Mouse (Mus musculus) erythroblast, embryonic 14.5 days (primary cell): Measurements from ENCODE around the gene Ptges2. TPM values are rescaled to one million over a fixed set of nuclear protein-coding genes. Genes with fewer than 3 reads are reported as not detected.

Experiments
- H3K27me3 ChIP-seq: 2 replicates; pipeline ENCODE4 v1.6.1; 2012; ENCODE audit warnings: inconsistent platforms; ENCODE audit not compliant: control insufficient read depth
- H3K36me3 ChIP-seq: 2 replicates; pipeline ENCODE4 v1.6.1; 2012; ENCODE audit warnings: mild to moderate bottlenecking, inconsistent platforms; ENCODE audit not compliant: control insufficient read depth
- H3K4me1 ChIP-seq: 2 replicates; pipeline ENCODE4 v1.6.1; 2012; ENCODE audit warnings: inconsistent platforms; ENCODE audit not compliant: control insufficient read depth
- H3K4me3 ChIP-seq: replicated peaks from 2 replicates; pipeline ENCODE3; 2012; ENCODE audit warnings: moderate library complexity, mild to moderate bottlenecking, inconsistent platforms
- H3K9me3 ChIP-seq: 2 replicates; pipeline ENCODE4 v1.6.1; 2012; ENCODE audit warnings: low read length, inconsistent platforms, mixed read lengths; ENCODE audit not compliant: control insufficient read depth
- GATA1 ChIP-seq: IDR thresholded peaks from 2 replicates; pipeline ENCODE4 v1.6.1; 2012; ENCODE audit warnings: low read length, inconsistent platforms, mixed read lengths
- TAL1 ChIP-seq: IDR thresholded peaks from 3 replicates; pipeline ENCODE4 v1.6.1; 2012; ENCODE audit warnings: low read length, inconsistent platforms, mixed read lengths
- polyA plus RNA-seq: library from polyadenylated mRNA; stranded (reverse); fragments of >175 nt; gene quantifications from 2 replicates; pipeline ENCODE4 v1.2.3, GENCODE M21; 2012

Ptges2 gene
- polyA plus RNA-seq, 1 experiment, result 0.21 TPM

- no peak overlapping the region for H3K4me3 ChIP-seq
- peaks cover 4% of the 10 kb centered on the region for H3K36me3 ChIP-seq
These were observed 13.0 kb downstream of the Ptges2 start for GRCm38 (mm10) chr2:32408429-32409424.

GRCm38 (mm10) chr2:32411407-32411806 is 15.7 kb downstream of the Ptges2 start:
- Histone ChIP-seq H3K4me1 (peaks cover 8% of the 10 kb centered on the region), H3K36me3 (peaks cover 30% of the 10 kb centered on the region), H3K27me3 (no peaks in the 10 kb centered on the region), H3K9me3 (peaks cover 2% of the 10 kb centered on the region), H3K4me3 (no peak overlapping the region)
- TF ChIP-seq GATA1 (no peak), TAL1 (no peak)

More at GRCm38 (mm10) chr2:32408429-32409424, 13.0 kb downstream of the Ptges2 start:
- Histone ChIP-seq H3K4me1 (peaks cover 8% of the 10 kb centered on the region), H3K9me3 (peaks cover 2% of the 10 kb centered on the region), H3K27me3 (no peaks in the 10 kb centered on the region)
- TF ChIP-seq GATA1 (no peak), TAL1 (no peak)

GRCm38 (mm10) chr2:32412742-32413531 is 17.2 kb downstream of the Ptges2 start:
- no peak overlapping the region for H3K4me3 ChIP-seq
- H3K9me3 ChIP-seq, result peaks cover 2% of the 10 kb centered on the region
- H3K27me3 ChIP-seq, result no peaks in the 10 kb centered on the region
- TF ChIP-seq TAL1 (no peak), GATA1 (no peak)
- peaks cover 8% of the 10 kb centered on the region for H3K4me1 ChIP-seq
- H3K36me3 ChIP-seq, result peaks cover 45% of the 10 kb centered on the region

- H3K9me3 ChIP-seq, result no peaks in the 10 kb centered on the region
- TF ChIP-seq GATA1 (no peak), TAL1 (no peak)
- peaks cover 55% of the 10 kb centered on the region for H3K36me3 ChIP-seq
- H3K4me1 ChIP-seq, result peaks cover 8% of the 10 kb centered on the region
- no peak overlapping the region for H3K4me3 ChIP-seq
- H3K27me3 ChIP-seq, result no peaks in the 10 kb centered on the region
These were observed 18.2 kb downstream of the Ptges2 start for GRCm38 (mm10) chr2:32413936-32414335.

GRCm38 (mm10) chr2:32415801-32416200 is 20.1 kb downstream of the Ptges2 start:
- no peaks in the 10 kb centered on the region for H3K27me3 ChIP-seq
- H3K4me3 ChIP-seq, result no peak overlapping the region
- peaks cover 74% of the 10 kb centered on the region for H3K36me3 ChIP-seq
- H3K4me1 ChIP-seq, result peaks cover 8% of the 10 kb centered on the region
- TF ChIP-seq GATA1 (no peak), TAL1 (no peak)
- H3K9me3 ChIP-seq, result no peaks in the 10 kb centered on the region

- peaks cover 78% of the 10 kb centered on the region for H3K36me3 ChIP-seq
- H3K27me3 ChIP-seq, result no peaks in the 10 kb centered on the region
- H3K4me1 ChIP-seq, result peaks cover 8% of the 10 kb centered on the region
- H3K4me3 ChIP-seq, result no peak overlapping the region
- no peaks in the 10 kb centered on the region for H3K9me3 ChIP-seq
- no peak for TF ChIP-seq GATA1
- no peak for TF ChIP-seq TAL1
These were observed 20.9 kb downstream of the Ptges2 start for GRCm38 (mm10) chr2:32416556-32416955.

GRCm38 (mm10) chr2:32417486-32417885 is 21.8 kb downstream of the Ptges2 start:
- Histone ChIP-seq H3K36me3 (peaks cover 78% of the 10 kb centered on the region), H3K4me1 (peaks cover 12% of the 10 kb centered on the region), H3K4me3 (no peak overlapping the region), H3K9me3 (no peaks in the 10 kb centered on the region), H3K27me3 (no peaks in the 10 kb centered on the region)
- no peak for TF ChIP-seq GATA1
- TF ChIP-seq TAL1, result no peak

- Histone ChIP-seq H3K27me3 (no peaks in the 10 kb centered on the region), H3K4me1 (peaks cover 15% of the 10 kb centered on the region), H3K4me3 (no peak overlapping the region), H3K9me3 (no peaks in the 10 kb centered on the region), H3K36me3 (peaks cover 76% of the 10 kb centered on the region)
- TF ChIP-seq TAL1 (no peak), GATA1 (no peak)
These were observed 22.9 kb downstream of the Ptges2 start for GRCm38 (mm10) chr2:32418430-32419151.
